Mouse (Mus musculus): Measurements from ENCODE around the gene Kcnh5. TPM values are rescaled to one million over a fixed set of nuclear protein-coding genes. Genes with fewer than 3 reads are reported as not detected.

Gene Kcnh5
- polyA plus RNA-seq, 1 experiment from 2014 or later: 0.61 TPM

DNA sequence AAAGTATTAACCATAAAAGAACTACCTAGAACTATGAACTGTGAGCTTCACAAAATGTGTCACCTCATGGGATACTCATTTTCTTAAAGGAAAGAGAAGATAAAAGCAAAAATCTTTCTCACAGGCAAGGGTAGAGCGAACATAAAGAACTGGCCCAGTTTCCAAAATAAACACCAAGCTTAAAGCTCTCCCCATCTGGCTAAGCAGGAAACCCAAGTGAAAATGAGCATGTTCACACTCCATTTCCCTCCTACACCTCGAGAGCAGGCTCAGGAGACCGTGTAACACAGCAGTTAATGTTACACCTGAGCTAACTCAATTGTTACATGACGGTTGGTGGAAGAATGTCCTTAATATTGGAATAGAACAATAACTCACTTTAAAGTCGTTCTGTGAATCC, 100.0 kb downstream of the Kcnh5 start:
- H3K36me3 ChIP-seq: no peaks in the 10 kb centered on the region
- WGBS: 76% methylated on average over 5 of the region's 5 CpGs
- no peaks in the 10 kb centered on the region for H3K4me1 ChIP-seq
- no peaks in the 10 kb centered on the region for H3K9me3 ChIP-seq
- H3K4me3 ChIP-seq: no peak overlapping the region
- H3K27ac ChIP-seq (replicated peaks): no peak overlapping the region
- H3K27me3 ChIP-seq: no peaks in the 10 kb centered on the region
- H3K9ac ChIP-seq (replicated peaks): no peak overlapping the region
- no peak for ATAC-seq (ENCODE audit: low FRiP score, low read depth)
- no peak overlapping the region for H3K4me2 ChIP-seq (replicated peaks)

DNA sequence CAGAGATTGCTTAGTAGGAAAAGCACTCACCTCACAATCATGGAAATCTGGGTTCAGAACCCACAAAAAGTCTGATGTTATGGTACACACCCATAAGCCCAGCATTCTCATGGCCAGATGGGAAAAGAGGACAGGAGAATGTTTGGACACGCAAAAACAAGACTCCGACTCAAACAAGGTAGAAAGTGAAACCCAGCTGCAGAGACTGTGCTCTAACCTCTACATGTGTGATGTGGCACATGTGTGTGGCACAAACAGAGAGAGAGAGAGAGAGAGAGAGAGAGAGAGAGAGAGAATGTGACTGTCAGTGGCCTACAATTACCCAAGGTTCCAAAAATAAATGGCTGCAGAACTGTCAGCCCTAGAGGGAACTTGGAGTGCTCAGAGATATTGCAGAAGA, 106.1 kb downstream of the Kcnh5 start:
- Histone ChIP-seq H3K27ac (replicated peaks) (no peak overlapping the region), H3K27me3 (no peaks in the 10 kb centered on the region), H3K4me1 (no peaks in the 10 kb centered on the region), H3K9ac (replicated peaks) (no peak overlapping the region), H3K36me3 (no peaks in the 10 kb centered on the region), H3K4me3 (no peak overlapping the region), H3K9me3 (no peaks in the 10 kb centered on the region), H3K4me2 (replicated peaks) (no peak overlapping the region)
- 93% methylated on average over 2 of the region's 2 CpGs for WGBS
- no peak for ATAC-seq (ENCODE audit: low FRiP score, low read depth)

DNA sequence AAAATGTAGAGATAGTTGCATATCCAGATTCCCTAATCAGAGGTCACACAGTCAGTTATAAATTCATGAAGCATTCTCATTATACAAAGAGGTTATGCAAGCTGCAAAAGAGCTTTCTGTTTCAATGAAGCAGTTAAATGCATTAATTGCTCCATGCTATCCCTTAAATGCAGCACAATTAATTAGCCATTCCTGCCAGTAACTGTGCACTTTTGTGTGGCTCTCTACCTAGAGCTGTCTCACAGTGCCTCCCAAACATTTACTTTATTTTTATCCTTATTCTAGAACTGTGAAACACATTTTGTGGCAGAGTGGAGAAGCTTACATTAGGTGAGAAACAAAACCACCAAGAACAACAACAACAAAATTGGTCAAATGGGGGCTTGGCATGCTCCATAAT, 114.6 kb downstream of the Kcnh5 start:
- no peaks in the 10 kb centered on the region for H3K27me3 ChIP-seq
- H3K27ac ChIP-seq (replicated peaks): no peak overlapping the region
- peaks cover 2% of the 10 kb centered on the region; the same call in 1 of the 2 replicates for H3K4me1 ChIP-seq
- no peak for ATAC-seq (ENCODE audit: low FRiP score, low read depth)
- no peaks in the 10 kb centered on the region for H3K36me3 ChIP-seq
- H3K9me3 ChIP-seq: no peaks in the 10 kb centered on the region
- no peak overlapping the region for H3K4me2 ChIP-seq (replicated peaks)
- no peak overlapping the region for H3K9ac ChIP-seq (replicated peaks)
- no peak overlapping the region for H3K4me3 ChIP-seq

DNA sequence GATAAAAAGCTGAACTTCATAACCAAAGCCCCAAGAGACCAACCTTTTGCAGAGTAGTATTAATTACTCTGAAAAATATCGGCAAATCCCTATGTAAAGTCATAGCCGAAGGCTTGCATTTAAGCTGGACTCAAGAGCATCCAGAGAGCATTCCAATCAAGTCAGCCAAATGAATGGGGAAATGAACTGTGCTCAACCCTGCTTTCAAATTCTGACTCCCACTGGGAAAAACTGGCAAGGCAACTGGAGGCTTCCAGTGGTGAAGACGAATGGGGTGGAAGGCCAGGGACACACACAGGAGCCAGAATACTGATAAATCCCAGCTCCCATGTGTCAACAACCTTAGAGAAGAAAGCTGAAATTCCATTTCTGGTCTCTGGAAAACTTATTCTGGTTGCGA, 115.4 kb downstream of the Kcnh5 start:
- WGBS: 53% methylated on average over 4 of the region's 4 CpGs
- H3K4me3 ChIP-seq: no peak overlapping the region
- H3K4me2 ChIP-seq (replicated peaks): no peak overlapping the region
- no peak overlapping the region for H3K9ac ChIP-seq (replicated peaks)
- no peaks in the 10 kb centered on the region for H3K36me3 ChIP-seq
- ATAC-seq (ENCODE audit: low FRiP score, low read depth): no peak
- H3K9me3 ChIP-seq: no peaks in the 10 kb centered on the region
- no peaks in the 10 kb centered on the region for H3K27me3 ChIP-seq
- H3K27ac ChIP-seq (replicated peaks): no peak overlapping the region
- H3K4me1 ChIP-seq: peaks cover 2% of the 10 kb centered on the region; the same call in 1 of the 2 replicates

DNA sequence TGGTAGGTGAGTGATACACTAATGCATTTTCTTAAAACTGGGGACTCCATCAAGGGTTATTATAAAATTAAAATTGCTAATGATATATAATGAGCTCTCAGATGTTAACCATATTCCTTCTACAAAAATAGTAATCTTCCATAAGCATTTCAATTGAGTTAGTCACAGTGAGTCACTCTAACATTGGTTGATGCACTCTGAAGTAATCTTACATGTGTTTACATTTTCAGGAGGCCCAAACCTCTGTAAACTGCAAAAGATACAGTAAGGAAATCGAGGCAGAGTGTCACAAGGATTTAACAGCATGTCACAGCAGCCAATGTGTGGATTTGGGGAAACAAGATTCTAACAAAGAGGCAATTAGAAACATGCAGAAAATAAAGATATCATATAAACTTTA, 123.4 kb downstream of the Kcnh5 start:
- no peak overlapping the region for H3K4me3 ChIP-seq
- no peaks in the 10 kb centered on the region for H3K36me3 ChIP-seq
- no peaks in the 10 kb centered on the region for H3K4me1 ChIP-seq
- H3K27ac ChIP-seq (replicated peaks): no peak overlapping the region
- WGBS: 78% methylated on average over 1 of the region's 1 CpGs
- H3K27me3 ChIP-seq: no peaks in the 10 kb centered on the region
- ATAC-seq (ENCODE audit: low FRiP score, low read depth): no peak
- H3K4me2 ChIP-seq (replicated peaks): no peak overlapping the region
- no peak overlapping the region for H3K9ac ChIP-seq (replicated peaks)
- no peaks in the 10 kb centered on the region for H3K9me3 ChIP-seq

DNA sequence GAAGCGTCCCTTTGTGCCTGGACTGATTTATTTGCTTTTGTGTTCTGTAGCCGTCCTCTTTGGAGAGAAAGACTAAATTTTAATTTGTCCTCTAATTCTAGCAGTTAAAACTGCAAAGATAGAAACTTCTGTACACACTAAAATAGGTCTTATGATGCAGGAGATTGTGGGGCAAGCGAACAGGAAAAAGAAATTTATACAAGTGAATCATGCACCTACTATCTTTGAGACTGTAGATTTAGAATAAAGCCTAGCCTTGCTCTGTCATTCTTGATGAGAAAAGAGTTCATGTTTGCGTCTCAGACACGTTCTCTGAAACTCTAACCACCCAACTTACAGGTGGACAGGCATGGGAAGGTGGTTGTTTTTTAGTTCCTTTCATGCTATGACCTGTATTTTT, 140.4 kb downstream of the Kcnh5 start:
- Histone ChIP-seq H3K9me3 (no peaks in the 10 kb centered on the region), H3K36me3 (no peaks in the 10 kb centered on the region), H3K9ac (replicated peaks) (no peak overlapping the region), H3K27ac (replicated peaks) (no peak overlapping the region), H3K4me1 (no peaks in the 10 kb centered on the region), H3K4me3 (no peak overlapping the region), H3K27me3 (no peaks in the 10 kb centered on the region), H3K4me2 (replicated peaks) (no peak overlapping the region)
- 89% methylated on average over 5 of the region's 5 CpGs for WGBS
- no peak for ATAC-seq (ENCODE audit: low FRiP score, low read depth)

DNA sequence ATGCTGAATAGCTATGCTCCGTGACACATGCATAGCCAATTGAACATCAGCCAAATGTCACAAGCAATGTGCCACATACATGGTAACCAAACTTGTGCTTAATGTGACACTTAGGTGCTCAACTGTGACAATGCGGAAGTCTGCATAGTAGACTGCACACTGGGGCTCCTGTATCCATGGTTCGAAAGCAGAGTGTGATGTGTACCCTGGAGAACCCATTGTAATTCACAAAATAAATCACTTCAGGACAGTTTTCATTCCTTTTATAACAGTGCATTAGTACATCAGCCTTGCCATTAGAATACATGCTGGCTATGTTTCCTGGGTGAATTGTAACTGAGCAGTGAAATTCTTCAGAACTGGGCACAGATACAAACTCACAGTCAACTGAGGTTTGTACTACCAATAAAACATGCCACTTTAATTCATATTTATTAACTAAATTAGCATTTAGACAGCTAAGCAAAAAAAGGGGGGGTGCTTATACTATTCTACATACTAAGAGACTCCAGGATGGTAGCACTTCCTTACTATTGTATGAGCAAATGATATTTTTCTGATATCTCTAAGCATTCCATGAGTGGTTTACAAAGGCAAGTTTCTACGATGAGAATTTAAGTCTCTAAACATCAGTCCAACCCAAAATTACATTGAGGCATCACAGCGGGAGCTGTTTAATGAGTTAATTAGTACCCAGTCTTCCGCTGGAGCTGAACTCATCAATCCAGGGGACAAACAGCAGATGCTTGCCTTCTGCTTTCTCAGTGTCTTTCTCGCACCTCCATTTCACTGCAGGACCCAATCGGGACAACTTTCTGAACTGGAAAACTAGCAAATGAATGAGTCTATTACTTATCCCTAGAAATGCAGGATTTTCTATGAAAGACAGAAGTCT, 144.9 kb downstream of the Kcnh5 start:
- Histone ChIP-seq H3K27ac (replicated peaks) (no peak overlapping the region), H3K4me1 (no peaks in the 10 kb centered on the region), H3K36me3 (no peaks in the 10 kb centered on the region), H3K9me3 (no peaks in the 10 kb centered on the region), H3K4me2 (replicated peaks) (no peak overlapping the region), H3K9ac (replicated peaks) (no peak overlapping the region), H3K4me3 (no peak overlapping the region), H3K27me3 (no peaks in the 10 kb centered on the region)
- ATAC-seq (ENCODE audit: low FRiP score, low read depth): no peak
- 88% methylated on average over 8 of the region's 8 CpGs for WGBS

DNA sequence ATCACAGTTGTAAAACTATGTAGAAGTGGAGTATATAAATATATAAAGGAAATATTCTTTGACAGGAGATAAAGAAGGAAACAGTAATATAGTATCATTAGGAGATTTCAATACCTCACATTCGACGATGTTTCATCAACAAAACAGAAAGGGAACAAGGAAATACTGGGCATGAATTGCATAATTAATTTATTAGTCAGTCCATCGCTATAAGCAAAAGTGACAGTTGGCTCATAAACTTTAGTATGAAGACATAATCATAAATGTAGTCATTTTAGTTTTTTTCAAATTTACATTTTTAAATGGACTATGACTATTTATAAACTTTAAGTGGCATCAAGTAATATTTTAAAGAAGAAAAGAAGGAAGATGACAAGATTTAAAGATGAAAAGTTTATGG, 205.9 kb downstream of the Kcnh5 start:
- 91% methylated on average over 3 of the region's 3 CpGs for WGBS
- Histone ChIP-seq H3K27ac (replicated peaks) (no peak overlapping the region), H3K36me3 (no peaks in the 10 kb centered on the region), H3K27me3 (no peaks in the 10 kb centered on the region), H3K4me2 (replicated peaks) (no peak overlapping the region), H3K9me3 (no peaks in the 10 kb centered on the region), H3K9ac (replicated peaks) (no peak overlapping the region), H3K4me3 (no peak overlapping the region), H3K4me1 (no peaks in the 10 kb centered on the region)
- no peak for ATAC-seq (ENCODE audit: low FRiP score, low read depth)

DNA sequence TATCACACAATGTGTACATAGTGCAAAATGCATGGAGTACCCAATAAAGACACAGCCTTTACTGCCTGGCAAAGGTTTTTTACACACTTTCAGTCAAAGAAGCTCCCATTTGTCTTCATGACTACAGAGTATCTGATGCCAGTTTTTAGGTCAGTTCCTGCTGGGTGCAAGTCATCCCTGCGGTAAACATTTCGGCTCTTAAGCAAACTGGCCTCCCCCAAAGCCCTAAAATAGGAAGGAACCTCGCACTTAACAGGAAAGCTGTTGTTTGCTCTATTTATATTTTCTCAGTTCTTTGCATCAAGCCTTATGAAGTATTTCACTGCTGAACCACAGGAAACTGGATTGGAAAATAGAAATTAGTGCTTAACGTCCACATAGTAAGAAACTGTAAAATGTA, 207.7 kb downstream of the Kcnh5 start:
- Histone ChIP-seq H3K9me3 (no peaks in the 10 kb centered on the region), H3K27ac (replicated peaks) (no peak overlapping the region), H3K36me3 (no peaks in the 10 kb centered on the region), H3K4me1 (no peaks in the 10 kb centered on the region), H3K9ac (replicated peaks) (no peak overlapping the region), H3K27me3 (no peaks in the 10 kb centered on the region), H3K4me2 (replicated peaks) (no peak overlapping the region), H3K4me3 (no peak overlapping the region)
- WGBS: 77% methylated on average over 4 of the region's 4 CpGs
- no peak for ATAC-seq (ENCODE audit: low FRiP score, low read depth)

DNA sequence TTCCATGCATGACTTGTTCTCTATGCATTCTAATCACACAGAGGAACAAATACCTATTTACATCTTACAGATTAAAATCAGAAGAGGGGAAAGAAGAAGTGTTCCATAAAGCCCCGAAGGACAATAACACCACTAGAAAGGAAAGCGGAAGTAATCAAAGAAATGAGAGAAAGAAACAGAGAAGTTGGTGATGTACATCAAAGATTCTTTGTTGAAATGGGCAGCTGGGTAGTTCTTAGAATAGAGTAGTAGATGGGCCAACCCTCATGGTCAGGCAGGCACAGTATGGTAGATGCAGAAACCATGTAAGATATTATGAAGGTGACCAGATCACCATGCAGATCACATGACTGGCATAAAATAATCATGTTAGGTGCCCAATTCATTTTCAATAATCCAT, 210.9 kb downstream of the Kcnh5 start:
- Histone ChIP-seq H3K4me1 (no peaks in the 10 kb centered on the region), H3K9ac (replicated peaks) (no peak overlapping the region), H3K36me3 (no peaks in the 10 kb centered on the region), H3K27ac (replicated peaks) (no peak overlapping the region), H3K27me3 (no peaks in the 10 kb centered on the region), H3K4me2 (replicated peaks) (no peak overlapping the region), H3K4me3 (no peak overlapping the region), H3K9me3 (no peaks in the 10 kb centered on the region)
- no peak for ATAC-seq (ENCODE audit: low FRiP score, low read depth)
- WGBS: 20% methylated on average over 2 of the region's 2 CpGs

DNA sequence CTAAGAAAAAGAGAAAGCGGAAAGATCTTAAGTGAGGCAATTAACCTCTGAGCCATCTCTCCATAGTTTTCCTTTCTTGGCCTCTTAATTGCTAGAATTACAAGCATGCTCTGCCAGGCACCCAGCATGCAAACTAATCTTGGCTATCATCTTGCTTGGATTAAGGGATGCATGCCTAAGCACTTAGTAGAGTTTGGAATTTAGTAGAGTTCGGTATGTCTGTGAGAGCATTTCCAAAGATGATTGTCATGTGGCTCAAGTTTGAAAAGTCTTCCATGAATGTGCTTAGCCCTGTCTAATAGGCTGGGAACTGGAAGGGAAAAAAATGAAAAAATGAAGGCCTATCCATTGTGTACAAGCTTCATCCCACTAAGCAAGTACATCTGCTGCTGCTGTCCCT, 224.5 kb downstream of the Kcnh5 start:
- H3K27me3 ChIP-seq: no peaks in the 10 kb centered on the region
- 78% methylated on average over 2 of the region's 2 CpGs for WGBS
- no peaks in the 10 kb centered on the region for H3K36me3 ChIP-seq
- H3K9ac ChIP-seq (replicated peaks): no peak overlapping the region
- H3K4me3 ChIP-seq: no peak overlapping the region
- H3K27ac ChIP-seq (replicated peaks): no peak overlapping the region
- H3K4me2 ChIP-seq (replicated peaks): no peak overlapping the region
- ATAC-seq (ENCODE audit: low FRiP score, low read depth): no peak
- H3K9me3 ChIP-seq: no peaks in the 10 kb centered on the region
- H3K4me1 ChIP-seq: peaks cover 4% of the 10 kb centered on the region; the same call in 1 of the 2 replicates

DNA sequence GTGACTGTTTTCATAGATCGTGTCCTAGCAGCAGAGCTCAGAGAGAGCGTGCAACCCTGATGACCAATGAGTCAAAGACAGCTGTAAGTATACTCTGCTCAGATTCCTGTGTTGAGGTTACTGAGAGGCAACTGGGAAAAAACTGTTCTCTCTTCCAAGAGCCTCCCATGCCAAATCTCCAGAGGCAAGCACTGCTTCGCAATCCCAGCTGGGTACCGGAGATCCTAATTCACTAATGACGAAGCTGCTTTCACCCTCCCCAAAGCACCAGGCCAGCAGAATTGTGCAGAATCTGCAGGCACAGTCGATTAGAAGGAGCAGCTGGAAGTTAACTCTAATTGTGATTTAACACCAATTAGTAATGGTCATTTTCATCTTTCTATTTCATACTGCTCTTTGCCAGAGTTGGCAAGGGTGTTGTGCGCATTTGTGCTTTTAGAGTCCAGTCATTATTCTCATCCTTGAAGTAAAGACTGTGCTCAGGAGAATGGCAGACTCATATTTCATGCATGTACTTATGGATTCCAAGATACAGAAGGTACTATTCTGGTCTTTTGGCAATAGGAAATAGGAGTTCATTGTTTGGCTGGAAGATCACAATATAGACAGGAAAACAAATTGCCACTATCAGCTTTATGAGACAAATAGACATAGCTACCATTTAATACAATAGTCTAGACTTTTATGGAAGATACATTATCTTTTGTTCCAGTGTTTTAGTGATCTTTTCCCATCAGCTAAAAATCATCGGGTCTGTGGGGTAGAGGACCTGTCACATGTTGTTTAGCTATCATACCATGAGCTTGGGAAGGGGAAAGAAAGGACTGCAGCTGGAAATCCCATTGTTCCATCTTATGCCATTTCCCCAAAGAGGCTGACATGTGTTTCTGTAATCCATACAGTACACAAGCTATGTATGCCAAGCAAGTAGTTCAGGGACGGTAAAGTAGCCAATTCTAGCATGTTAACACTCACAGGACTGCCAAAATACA, 225.7 kb downstream of the Kcnh5 start:
- 68% methylated on average over 9 of the region's 9 CpGs for WGBS
- H3K9me3 ChIP-seq: no peaks in the 10 kb centered on the region

More for the DNA sequence above, 225.7 kb downstream of the Kcnh5 start:
- Histone ChIP-seq H3K27ac (replicated peaks) (no peak overlapping the region), H3K27me3 (no peaks in the 10 kb centered on the region), H3K9ac (replicated peaks) (no peak overlapping the region), H3K36me3 (no peaks in the 10 kb centered on the region), H3K4me1 (peaks cover 4% of the 10 kb centered on the region; the same call in 1 of the 2 replicates), H3K4me3 (no peak overlapping the region), H3K4me2 (replicated peaks) (no peak overlapping the region)
- ATAC-seq (ENCODE audit: low FRiP score, low read depth): peak; percentile 49; the same call in 1 of the 2 replicates
